Mouse (Mus musculus) c-Kit-positive CD71-positive TER-119-negative erythroid progenitor cells, embryonic 14.5 days (primary cell): ENCODE data around the gene Btg2.

Experiments used
- DNase-seq: peaks from one replicate; pipeline ENCODE4 v3.0.0-alpha.2; 2013; ENCODE audit warnings: low read depth

Gene Btg2

DNA sequence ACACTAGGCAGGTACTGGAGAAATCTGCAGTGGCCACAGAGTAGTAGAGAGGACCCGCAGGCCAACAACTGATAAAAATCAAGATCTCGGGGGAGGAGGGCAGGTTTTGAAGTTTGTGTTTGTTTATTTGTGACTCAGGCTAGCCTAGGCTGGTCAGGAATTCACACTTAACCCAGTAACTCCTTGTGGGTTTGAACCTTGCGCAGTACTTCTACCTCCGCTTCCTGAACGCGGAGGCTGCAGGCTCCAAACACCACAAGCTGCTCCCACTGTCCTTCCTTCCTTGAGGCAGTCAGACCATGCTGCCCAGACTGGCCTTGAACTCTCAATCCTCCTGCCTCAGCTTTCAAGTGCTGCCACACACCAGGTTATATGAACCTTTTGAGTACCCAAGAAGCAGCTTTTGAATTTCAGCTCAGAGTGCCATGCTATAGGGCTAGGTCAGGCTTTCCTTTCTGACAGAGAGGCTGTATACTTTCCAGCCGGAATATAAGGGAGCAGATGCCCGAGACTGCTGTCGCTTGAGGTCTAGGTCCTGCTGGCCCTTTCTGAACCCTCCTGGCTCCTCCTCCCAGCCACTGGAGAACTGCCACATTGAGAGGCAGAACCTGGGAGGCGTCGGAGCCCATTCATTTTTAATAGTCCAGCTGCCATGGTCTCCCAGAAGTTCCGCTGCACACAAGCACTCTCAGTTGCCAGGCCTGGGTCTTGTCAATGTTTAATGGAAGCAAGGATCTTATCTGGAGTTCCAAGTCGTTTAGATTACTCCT, 19.2 kb upstream of the Btg2 start:
- DNase-seq = no peak

DNA sequence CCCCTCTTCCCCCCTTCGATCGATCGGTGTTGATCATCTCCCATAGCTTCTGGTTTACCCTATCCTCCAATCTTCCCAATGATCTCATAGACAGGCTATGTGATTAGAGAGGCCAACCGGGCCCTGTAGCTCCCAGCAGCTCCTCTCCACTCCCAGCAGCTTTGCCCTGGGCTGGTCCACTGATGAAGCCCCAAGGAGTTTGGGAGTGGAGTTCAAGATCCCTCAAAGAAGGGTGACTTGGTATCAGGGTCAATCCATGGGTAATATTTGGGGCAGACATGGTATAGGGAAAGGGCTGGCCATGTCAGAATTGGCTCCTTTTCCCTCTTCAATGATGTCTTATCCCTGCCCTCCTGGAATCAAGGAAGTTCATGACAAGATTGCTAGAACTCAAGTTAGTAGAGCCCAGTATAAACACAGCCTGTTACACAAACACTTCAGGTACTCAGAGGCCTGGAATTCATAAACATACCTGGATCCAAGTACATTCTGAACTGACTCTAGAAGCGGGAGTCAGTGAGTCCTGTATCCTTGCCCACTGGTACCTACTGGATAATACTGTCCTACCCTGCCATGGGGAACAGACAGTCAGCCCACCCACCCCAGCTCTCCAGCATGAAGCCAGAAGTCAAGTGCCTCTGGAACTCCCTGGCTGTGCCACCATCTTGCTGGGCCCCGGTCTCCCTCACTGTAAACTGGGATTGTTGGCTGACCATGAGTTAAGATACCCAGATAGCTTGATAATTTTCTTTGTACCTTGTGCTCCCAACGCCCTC, 18.3 kb upstream of the Btg2 start:
- DNase-seq = no peak

DNA sequence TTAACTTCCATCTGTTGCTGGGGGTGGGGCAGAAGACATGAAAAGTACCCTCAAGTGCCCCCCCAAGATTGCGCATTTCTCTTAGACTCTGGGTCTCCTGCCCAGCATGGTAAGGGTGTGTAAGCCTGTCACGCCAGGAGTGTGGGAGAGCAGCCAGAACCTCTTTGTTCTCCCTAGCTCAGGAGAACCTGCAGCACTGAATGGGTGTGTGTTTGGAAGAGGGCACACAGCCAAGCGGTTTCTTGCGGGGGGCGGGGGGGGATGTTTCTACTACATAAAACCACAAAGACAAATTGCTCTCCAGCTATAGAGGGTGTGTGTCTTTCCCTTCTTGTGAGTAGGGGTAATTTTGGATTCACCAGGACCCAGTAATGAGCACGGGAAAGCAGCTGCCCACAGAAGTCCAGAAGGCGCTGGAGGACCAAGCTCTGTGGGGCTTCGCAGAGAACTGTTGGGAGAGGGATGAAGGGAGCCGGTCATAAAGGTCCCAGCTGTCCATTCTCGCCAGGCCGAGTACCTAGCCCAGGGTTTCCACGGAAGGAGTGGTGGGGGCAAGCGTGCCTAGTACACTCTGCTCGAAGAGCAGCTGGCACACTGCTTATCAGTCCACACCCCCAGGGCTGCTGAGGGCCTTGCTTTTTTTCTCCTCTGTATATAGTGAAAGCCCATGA, 17.5 kb upstream of the Btg2 start:
- DNase-seq = no peak

DNA sequence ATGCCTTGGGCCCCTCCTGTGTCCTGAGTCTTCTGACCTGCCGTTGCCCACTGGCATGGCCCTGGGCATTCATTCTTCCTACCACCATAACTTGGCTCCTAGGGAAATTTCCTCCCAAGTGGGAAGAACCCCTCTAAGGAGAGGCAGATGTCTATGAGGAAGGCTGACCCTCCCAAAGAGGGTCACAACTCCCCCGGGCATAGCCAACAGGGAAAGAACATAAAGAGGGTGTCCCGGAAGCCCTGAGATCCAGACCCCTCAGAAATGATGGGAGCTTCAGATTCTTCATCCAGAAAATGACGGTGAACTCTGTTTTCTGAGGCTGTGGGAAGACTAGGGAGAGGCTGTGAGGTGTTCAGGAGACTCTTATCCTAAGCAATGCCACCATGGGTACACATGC, 16.8 kb upstream of the Btg2 start:
- DNase-seq = no peak

DNA sequence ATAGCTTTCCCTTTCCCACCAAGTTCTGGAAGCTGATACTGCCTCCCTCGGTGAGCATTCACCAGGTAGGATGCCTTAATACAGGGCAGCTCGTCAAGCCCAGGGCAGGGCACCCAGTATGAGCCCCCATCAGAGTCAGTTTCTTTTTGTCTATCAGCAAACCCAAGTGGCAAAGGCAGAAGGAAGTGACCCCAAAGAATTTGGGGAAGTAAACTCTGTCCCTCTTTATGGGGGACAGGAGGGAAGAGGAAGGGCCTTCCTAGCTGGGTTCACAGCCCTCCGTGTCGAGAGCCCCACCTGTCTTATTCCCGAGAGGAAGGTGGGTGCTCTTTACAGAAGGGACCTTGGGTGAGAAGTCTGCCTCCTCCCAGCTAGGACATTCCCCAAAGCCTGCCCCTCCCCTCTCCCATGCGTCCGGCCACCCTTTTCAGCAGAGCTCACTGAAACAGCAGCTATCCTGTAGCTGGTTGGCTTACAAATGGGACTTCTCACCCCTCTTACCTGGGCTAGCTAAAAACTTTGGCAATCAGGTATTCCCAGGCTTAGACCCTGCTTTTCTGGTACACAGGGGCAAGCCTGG, 16.2 kb upstream of the Btg2 start:
- no peak for DNase-seq

DNA sequence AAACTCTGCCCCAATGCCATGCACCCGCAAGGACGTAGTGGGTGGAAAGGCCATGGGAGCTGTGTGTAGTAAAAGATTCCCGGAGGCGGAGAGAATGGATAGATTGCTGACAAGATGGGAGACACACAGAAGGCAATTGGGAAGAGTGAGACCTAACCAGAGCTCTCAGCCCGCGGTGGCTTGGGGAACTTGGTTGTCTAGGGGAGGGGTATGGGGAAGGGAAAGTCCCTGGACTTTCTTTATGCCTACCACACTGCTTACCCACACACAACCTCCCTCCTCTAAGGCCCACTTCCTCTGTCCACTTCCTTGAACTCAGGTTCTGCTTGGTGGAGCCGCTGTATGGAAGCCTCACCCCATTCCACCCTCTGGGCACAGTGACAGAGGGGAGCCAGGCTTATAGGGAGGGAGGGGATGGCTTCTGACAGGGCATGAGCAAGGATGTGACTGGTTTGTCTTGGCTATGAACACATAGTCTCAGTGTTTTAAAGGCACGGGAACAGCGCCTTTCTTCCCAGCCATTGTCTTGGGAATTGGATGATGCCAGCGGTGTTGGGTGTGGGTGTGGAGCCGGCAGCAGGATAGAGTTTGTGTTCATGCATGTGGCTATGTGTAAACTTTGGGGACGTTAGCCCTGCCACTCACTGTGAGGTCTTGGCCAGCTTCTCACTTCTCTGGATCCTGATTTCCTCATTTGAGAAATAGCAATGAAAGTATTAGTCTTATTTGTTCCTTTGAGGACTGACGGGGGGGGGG, 15.0 kb upstream of the Btg2 start:
- no peak for DNase-seq

DNA sequence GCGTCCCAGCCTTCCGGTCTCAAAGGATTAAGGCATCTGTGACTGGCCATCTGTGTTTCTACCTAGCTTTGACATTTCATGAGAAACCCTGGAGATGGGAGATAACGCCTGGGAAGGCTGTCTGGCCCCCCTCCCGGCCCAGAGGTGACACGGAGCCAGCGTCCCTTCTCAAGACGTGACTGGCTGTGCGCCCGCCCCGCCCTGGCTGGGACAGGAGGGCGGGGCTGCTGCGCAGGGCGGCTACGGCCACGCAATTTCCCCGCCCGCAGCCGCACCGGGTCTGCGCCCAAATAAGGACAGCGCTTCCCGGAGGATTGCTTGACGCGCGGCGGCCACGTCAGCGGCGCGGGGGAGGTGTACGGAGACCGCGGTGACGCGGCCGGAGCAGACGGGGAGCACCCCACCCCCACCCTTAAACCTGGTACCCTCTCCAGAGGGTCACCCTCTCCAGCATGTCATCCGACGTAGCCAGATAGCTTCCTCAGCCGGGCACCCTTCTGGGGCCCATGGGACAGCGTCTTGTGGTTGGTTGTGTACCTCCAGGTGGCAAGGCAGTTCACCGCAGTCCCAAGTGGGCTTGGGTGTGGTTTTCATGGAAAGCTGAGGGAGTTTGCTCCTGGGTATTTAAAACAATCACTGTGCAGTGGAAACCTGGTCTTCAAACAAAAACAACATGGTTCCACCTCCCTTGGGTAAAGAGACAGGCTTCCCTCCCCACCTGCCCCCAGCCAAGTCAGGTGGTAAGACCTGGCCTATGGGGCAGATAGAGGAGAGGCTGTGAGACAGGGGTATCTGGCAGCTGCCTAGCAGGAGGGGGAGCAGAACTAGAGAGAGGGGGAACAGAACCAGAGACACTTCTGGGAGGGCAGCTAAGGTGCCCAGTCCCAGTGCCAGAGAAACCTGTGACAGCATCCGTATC, 14.2 kb upstream of the Btg2 start:
- DNase-seq = peak; percentile 93

DNA sequence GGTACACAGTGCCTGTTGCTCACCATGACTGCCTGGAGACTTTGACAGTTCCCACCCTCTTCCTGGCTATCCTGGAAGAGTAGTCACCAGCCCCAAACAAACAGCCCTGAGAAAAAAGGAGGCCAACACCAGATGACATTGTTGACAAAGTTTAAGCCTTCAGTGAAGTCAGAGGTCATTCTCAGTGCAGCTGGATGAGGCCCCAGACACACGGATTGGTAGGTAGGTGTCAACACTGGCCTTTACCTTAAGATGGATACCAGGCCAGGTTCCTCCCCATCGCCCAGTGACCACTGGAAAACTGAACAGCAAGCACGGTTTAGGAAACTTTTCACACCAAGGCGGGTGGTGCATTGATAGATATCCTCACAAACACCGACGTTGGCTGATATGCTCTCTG, 13.4 kb upstream of the Btg2 start:
- no peak for DNase-seq

DNA sequence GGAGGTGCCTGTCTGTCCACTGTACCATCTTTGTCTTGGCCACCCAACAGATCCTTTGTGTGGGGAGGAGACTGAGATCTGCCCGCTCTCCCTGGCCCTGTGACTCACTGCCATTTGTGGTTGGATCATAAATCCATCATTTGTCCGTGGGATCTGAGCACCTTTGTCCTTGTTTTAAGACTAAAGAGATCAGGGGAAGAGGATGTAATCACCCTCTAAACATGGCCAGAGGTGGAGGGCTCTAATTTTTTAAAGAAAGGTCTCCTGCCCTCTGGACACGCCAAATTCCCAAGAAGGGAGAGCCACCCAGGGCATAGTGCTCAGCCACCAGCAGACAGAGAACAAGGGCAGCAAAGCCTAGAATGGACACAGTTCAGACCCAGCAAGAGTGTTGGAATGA, 12.9 kb upstream of the Btg2 start:
- no peak for DNase-seq

DNA sequence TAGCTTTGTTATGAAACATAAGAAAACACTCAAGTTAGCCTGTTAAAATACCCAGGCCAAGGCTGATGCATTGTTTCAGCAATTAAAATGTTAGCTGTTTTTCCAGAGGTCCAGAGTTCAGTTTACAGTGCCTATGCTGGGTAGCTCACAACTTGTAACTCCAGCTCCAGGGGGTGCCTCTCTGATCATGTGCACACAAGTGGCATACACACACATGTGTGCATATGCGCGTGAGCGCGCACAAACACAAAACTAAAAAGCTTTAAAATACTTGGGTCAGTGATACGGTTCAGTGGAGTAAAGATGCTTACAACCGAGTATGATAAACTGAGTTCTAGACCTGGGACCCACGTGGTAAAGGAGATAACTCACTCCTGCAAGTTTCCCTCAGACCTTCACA, 10.2 kb upstream of the Btg2 start:
- DNase-seq = no peak

DNA sequence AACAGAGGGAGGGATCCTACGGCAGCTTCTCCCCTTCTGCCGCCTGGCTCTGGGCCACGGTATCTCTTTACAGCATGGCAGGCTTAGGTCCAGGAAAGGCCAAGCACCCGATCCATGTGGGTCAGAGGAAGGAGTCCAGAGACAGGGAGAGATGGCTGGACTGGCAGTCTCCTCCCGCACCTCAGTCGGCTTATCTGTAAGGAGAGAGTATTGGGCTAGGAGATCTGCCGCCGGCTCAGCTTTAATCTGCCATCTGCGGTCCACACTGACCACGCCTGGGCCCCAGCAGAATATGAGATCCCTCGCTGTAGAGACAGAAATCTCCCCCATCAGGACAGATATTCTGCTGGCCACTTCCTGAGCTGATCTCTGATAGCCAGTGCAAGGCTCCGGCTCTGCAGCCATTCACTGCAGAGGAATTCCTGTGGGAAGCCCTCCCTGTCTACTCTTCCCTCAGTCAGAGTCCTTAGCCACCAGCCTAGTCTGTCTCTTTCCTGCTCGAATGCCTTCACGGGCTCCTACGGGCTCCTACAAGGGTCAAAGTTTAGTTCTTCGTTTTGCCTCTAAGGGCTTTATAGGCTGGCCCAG, 8.0 kb upstream of the Btg2 start:
- no peak for DNase-seq

DNA sequence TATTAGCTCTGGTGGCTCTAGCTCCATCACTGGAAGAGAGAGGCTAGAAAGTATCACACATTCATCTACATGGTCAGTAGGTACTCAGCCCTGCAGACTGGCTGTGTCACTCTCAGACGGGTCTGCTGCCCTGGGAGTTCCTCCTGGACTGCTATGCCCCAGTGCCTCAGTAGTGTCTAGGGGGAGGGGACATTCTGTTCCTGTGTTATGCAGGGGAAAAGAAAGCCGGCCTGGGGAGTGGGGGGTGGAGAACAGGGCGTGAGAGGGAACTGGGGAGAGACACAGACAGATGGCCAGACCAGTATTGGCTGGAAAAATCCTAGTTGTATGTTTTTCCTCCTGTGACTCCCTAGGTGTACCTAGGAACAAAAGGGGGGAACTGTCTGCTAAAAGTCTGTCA, 7.1 kb upstream of the Btg2 start:
- no peak for DNase-seq

DNA sequence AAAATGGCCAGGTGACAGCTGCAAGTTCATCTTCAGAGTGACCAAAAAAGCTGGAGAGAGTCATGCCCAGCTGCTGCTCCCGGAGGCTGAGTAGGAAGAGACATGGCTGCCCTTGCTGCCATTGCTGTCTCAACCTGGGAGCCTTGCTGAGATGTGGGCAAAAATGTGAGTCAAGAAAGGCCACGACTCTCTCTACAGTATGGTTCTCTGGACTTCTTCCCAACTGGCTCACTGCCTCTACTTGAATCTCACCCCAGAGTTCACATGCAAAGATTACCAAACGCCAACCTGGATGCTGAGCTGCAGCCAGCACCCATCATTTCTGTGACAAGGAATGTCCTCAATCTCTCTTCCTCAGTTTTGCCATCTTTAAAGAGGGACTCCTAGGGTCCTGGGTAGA, 5.2 kb upstream of the Btg2 start:
- no peak for DNase-seq

DNA sequence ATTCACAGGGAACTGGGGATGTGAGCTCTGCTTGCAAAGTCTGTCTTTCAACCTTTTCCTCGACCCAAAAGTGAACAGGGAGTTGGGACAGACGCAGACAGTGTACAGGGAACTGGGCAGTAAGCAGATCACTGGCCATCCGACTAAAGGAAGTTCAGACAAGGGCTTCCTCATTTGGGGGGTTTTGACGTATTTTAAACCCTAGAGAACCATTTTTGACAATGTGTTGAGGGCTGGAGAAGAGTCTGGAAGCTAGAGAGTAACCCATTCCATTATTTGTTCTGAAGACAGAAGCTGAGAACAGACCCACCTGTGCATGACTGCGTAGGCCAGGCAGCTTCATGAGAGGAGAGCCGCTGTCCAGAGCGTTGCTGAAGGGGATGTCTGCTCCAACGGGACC, 4.8 kb upstream of the Btg2 start:
- DNase-seq = no peak

DNA sequence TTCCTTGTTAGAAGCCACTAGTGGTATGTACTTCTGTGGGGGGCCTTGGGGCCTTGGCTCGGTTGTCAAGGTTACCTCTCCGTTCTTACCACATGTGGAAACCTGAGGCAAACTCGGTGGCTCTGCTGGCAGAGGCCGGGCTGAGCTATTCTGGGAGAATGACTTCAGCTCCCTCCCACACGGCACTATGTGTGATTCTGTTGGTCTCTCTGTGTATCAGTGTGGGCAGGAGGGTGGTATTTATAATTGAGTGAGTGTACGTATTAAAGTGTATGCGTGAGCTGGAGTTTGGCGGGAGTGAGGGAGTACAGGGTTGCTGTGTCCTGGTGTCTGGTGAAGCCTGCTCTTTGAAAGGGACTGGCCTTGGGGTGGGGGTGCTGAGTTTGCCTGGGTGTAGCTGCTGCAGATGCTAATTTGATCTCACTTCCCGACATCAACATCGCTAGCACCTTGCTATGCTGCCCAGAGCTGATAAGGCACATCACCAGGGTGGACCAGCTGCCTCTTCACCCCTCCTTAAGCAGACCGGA, 4.1 kb upstream of the Btg2 start:
- no peak for DNase-seq

DNA sequence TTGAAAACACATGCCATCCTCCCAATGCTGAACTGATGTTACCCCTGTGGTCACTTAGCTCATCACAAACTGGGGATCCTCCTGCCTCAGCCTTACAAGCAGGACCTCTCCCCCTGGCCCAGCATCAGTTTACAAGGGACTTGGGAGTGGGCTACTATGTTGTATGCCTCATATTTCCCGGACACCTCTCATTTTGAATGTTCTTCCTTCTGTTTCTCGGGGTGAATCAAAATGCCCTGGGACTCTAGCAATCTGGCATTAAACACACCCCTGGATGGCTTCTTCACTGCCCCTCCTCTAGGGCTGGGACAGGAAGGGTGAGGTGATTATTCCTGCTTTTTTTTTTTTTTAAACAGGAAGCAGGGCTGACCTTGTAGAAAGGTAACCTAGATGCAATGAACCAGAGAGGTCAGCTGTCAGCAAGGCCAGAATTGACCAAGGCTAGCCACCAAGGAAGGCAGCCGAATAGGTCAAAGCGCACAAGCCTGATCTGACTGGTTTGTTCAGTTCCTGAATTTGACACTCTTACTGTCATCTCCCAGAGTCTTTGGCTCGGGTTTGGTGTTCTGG, 2.0 kb upstream of the Btg2 start:
- DNase-seq = no peak

DNA sequence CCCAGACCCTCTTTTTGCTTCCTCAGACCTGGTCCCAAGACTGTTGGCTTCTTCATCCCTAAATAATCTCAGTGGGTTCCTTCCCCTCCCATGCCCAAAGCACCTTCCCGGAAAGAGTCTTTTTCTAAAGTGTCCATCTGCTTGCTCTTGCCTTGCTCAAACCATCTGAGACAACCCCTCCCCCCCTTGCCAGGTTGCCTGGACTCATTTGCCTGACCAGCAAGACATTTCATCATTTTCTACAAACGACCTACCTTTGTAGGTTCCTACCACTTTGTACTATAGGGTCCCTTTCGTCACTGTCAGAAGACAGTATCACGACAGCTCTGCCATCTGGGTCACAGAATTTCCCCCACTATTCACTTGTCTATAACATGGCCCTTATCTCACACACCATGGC, 1.5 kb upstream of the Btg2 start:
- DNase-seq = no peak

DNA sequence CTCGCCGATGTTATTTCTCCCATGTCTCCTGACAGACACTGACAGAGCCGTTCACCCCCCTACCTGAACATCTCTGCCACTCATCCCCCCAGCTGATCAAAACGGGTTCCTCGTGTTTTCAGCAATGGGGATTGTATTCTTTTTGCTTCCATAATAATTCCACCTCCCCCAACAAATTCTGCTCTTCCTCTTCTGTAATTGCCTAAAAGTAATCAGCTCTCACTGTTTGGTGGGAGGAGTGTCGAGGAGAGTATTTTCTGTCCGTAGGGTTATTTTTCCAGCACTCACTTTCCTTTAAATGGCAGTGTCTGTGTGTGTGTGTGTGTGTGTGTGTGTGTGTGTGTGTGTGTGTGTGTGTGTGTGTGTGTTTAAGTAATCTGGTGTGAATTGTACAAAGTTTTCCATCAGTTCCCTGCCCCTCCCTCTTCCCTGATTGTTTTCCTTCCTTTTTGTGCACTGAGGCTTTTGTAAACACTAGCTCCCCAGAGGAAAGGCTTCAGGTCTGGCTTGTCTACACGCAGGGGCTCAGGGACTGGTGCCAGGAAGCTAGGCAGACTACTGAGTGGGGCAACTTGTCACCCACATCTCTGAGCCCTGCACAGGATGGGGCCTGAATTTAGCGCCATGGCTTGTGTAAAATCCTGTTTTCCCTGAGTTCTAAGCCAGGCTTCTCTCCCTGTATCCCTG, 700 bp upstream of the Btg2 start:
- no peak for DNase-seq

DNA sequence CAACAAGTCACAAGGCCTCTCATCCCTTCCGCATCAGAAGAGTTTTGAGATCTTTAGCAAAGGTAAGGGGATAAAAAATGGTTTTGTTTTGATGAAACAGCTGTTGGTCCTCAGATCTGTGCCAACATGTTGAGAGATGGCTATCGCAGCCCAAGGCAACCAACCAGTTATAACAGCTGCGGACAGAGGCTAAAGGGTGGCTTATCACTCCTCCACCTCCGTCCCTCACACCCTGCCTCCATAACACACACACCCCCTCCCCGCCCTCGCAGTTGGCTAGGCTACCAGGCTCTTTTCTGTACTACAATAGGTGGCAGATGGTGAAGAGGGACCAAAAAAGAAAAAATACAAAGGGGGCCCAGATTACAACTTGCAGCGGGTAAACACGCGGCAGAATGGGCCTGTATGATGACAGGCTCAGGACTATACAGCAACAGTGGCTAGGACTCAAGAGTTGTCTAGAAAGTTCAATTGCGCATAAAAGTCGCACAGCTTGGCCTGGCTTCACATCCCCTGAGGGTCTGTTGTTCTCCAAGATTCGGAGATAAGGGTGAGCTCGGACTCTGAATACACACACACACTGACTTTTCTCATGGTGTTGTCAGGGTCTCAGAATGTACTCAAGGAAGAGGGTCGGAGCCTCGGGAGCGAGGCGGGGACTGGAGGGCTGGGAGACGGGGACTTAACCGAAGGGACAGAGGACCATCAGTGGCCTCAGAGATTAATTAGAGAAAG, 692 bp downstream of the Btg2 start:
- peak; percentile 76 for DNase-seq
